Comparison of ENCODE assay signal across 9 mouse cellular contexts in genomic region chr14:75473061-75473930, GRCm38 (mm10). TPM values are rescaled to one million over a fixed set of nuclear protein-coding genes. Genes with fewer than 3 reads are reported as not detected.
DNase-seq lines count a peak whose midpoint lies in the region; ATAC-seq and TF ChIP-seq lines count a peak whose summit lies in the region.
"Had no signal": no experiment of that assay in that cellular context is flagged by ENCODE, and none has a peak within 500 bp of the region (broad histone marks: within the 10 kb centered on the region; RNA-seq: fewer than 3 reads in every experiment).

No protein-coding gene starts in this region.

- TF ChIP-seq CTCF in lung, embryonic 14.5 days (IDR thresholded peaks at IDR 0.05; ENCODE audit: low read depth): no peak

- H3K4me2 ChIP-seq in lung, embryonic 14.5 days: no peak overlapping the region
- no peak overlapping the region for H3K4me2 ChIP-seq in forebrain, embryonic 16.5 days (ENCODE audit: low read length)
- no peak overlapping the region for H3K4me2 ChIP-seq in midbrain, embryonic 15.5 days
- H3K4me2 ChIP-seq: heart, embryonic 15.5 days had no signal

- DNase-seq in cerebellum, postnatal 10 days: peak; percentile 57 to 62
- no peak for DNase-seq in cerebellum, adult 9-10 months
- DNase-seq in lung, embryonic 14.5 days: peak; percentile 22
- no peak for DNase-seq in lung, postnatal 14 days
- no peak for DNase-seq in right cerebral cortex, postnatal 4 days
- no peak for DNase-seq in frontal cortex, postnatal 25 days (ENCODE audit: low spot score in 2 of 2)

- no peak for ATAC-seq in lung, embryonic 14.5 days (ENCODE audit: insufficient read depth)
- ATAC-seq in forebrain, embryonic 16.5 days: peak; percentile 93
- ATAC-seq in midbrain, embryonic 15.5 days (replicated peaks): peak; percentile 50

- H3K27ac ChIP-seq in lung, embryonic 14.5 days (ENCODE audit: low read depth): no peak overlapping the region
- peak overlapping the region; percentile 78 for H3K27ac ChIP-seq in forebrain, embryonic 16.5 days (ENCODE audit: low read length)
- peak overlapping the region; percentile 22; the same call in 1 of the 2 replicates for H3K27ac ChIP-seq in midbrain, embryonic 15.5 days
- H3K27ac ChIP-seq: heart, embryonic 15.5 days had no signal

- WGBS in lung, embryonic 14.5 days: 63% methylated on average over 9 of the region's 9 CpGs
- 21% methylated on average over 9 of the region's 9 CpGs for WGBS in forebrain, embryonic 16.5 days
- WGBS in midbrain, embryonic 15.5 days: 54% methylated on average over 9 of the region's 9 CpGs

- H3K4me1 ChIP-seq in lung, embryonic 14.5 days (ENCODE audit: insufficient read depth): no peaks in the 10 kb centered on the region
- H3K4me1 ChIP-seq in forebrain, embryonic 16.5 days (replicated peaks; ENCODE audit: control insufficient read depth, insufficient read depth, low read length): peaks cover 16% of the 10 kb centered on the region
- no peaks in the 10 kb centered on the region; the same call in 1 of the 2 replicates for H3K4me1 ChIP-seq in midbrain, embryonic 15.5 days
- H3K4me1 ChIP-seq: heart, embryonic 15.5 days had no signal

- H3K36me3 ChIP-seq in lung, embryonic 14.5 days (ENCODE audit: insufficient read depth): no peaks in the 10 kb centered on the region
- H3K36me3 ChIP-seq in forebrain, embryonic 16.5 days (ENCODE audit: control insufficient read depth, insufficient read depth): no peaks in the 10 kb centered on the region
- no peaks in the 10 kb centered on the region for H3K36me3 ChIP-seq in midbrain, embryonic 15.5 days (replicated peaks)
- H3K36me3 ChIP-seq: heart, embryonic 15.5 days had no signal

- H3K9ac ChIP-seq in lung, embryonic 14.5 days: no peak overlapping the region
- no peak overlapping the region for H3K9ac ChIP-seq in forebrain, embryonic 16.5 days (replicated peaks; ENCODE audit: low read depth, low read length)
- H3K9ac ChIP-seq in midbrain, embryonic 15.5 days: no peak overlapping the region
- H3K9ac ChIP-seq: heart, embryonic 15.5 days had no signal

- H3K9me3 ChIP-seq in lung, embryonic 14.5 days (ENCODE audit: low read depth, low read length): no peaks in the 10 kb centered on the region
- no peaks in the 10 kb centered on the region for H3K9me3 ChIP-seq in forebrain, embryonic 16.5 days (ENCODE audit: control insufficient read depth, low read length)
- no peaks in the 10 kb centered on the region for H3K9me3 ChIP-seq in midbrain, embryonic 15.5 days
- H3K9me3 ChIP-seq: heart, embryonic 15.5 days had no signal

- H3K27me3 ChIP-seq in lung, embryonic 14.5 days (ENCODE audit: insufficient read depth, low read length): no peaks in the 10 kb centered on the region
- H3K27me3 ChIP-seq in forebrain, embryonic 16.5 days (replicated peaks; ENCODE audit: control insufficient read depth, insufficient read depth, low read length): no peaks in the 10 kb centered on the region
- no peaks in the 10 kb centered on the region for H3K27me3 ChIP-seq in midbrain, embryonic 15.5 days (replicated peaks)
- H3K27me3 ChIP-seq: heart, embryonic 15.5 days had no signal

- H3K4me3 ChIP-seq in lung, embryonic 14.5 days (ENCODE audit: low read depth, low read length): no peak overlapping the region
- H3K4me3 ChIP-seq in forebrain, embryonic 16.5 days (replicated peaks; ENCODE audit: low read length): no peak overlapping the region
- no peak overlapping the region for H3K4me3 ChIP-seq in midbrain, embryonic 15.5 days
- H3K4me3 ChIP-seq: heart, embryonic 15.5 days had no signal

RNA-seq across cellular contexts. Expression of gene Siah3, which starts 17.5 kb away (rescaled TPM):
- polyA plus RNA-seq in lung, embryonic 14.5 days (2014; fragmentation: Nextera tagmentation; extraction: Ambion mirVana): 0.07 TPM in 1 of 2 replicates, not detected in the other
- polyA plus RNA-seq in forebrain, embryonic 16.5 days (2015; fragmentation: Nextera tagmentation; extraction: Ambion mirVana): 4.1 and 4.4 TPM in 2 replicates
- 3.0 and 3.4 TPM in 2 replicates for polyA plus RNA-seq in midbrain, embryonic 15.5 days (2015; fragmentation: Nextera tagmentation; extraction: Ambion mirVana)

Comparison
In these comparisons a context has a peak if more than half of its experiments do, and no peak if none do; other contexts are left out.
1. DNase-seq: peak in cerebellum, postnatal 10 days (2 of 2) and lung, embryonic 14.5 days (single experiment); none in cerebellum, adult 9-10 months (single experiment), lung, postnatal 14 days (single experiment), right cerebral cortex, postnatal 4 days (single experiment) and frontal cortex, postnatal 25 days (0 of 2).